Mouse (Mus musculus) T-helper 1 cell (primary cell): ENCODE results near the gene Tspan5.

Experiments used
- in situ Hi-C: fragments of 300-600 bp; cut with MboI, MseI; formaldehyde crosslinking; loops from one replicate; pipeline ENCODE4 v1.15.1; 2025; ENCODE audit warnings: high pct_unique_total_duplicates

Gene Tspan5

GRCm38 (mm10) chr3:138771549-138772333 lies 29.7 kb downstream of the Tspan5 start:
- in situ Hi-C loops: no loop called here

DNA sequence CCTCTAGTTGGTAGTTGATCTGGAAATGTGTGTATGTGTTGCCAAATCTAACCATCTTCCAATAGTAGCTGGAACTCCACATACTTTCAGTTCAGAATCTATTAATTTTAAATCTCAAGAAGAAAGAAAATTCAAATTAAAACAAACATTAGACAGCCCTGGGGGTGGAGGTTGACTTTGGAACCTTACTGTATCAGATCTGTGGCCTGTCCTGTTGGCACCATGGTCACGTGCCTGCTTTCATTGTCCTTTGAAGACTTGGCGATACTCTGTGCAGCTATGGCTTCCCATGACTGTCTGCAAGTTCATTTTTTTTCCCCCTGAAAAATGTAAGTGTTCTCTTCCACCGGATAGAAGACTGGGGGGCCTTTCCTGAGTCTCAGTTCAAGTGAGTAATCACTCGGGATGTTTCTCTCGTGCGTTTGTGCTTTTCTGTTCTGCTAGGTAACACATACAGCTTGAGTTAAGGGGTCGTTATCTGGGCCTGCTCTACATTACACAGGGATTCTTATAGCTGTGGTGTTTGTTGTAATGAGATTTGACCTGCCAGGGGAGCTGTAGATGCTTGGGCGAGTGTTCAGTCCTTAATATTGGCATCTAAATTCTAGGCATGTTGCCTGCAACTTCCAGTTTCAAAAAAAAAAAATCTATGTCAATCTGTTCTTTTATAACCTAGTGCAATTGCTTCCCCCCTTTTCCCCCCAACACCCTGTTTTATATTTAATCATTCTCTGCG lies 32.0 kb downstream of the Tspan5 start:
- in situ Hi-C loops: no loop called here

GRCm38 (mm10) chr3:138774607-138774943 lies 32.6 kb downstream of the Tspan5 start:
- in situ Hi-C loops: no loop called here

GRCm38 (mm10) chr3:138775926-138776715 lies 34.1 kb downstream of the Tspan5 start:
- in situ Hi-C loops: no loop called here

- in situ Hi-C loops: no loop called here
Observed at GRCm38 (mm10) chr3:138781492-138781891, 39.5 kb downstream of the Tspan5 start.

DNA sequence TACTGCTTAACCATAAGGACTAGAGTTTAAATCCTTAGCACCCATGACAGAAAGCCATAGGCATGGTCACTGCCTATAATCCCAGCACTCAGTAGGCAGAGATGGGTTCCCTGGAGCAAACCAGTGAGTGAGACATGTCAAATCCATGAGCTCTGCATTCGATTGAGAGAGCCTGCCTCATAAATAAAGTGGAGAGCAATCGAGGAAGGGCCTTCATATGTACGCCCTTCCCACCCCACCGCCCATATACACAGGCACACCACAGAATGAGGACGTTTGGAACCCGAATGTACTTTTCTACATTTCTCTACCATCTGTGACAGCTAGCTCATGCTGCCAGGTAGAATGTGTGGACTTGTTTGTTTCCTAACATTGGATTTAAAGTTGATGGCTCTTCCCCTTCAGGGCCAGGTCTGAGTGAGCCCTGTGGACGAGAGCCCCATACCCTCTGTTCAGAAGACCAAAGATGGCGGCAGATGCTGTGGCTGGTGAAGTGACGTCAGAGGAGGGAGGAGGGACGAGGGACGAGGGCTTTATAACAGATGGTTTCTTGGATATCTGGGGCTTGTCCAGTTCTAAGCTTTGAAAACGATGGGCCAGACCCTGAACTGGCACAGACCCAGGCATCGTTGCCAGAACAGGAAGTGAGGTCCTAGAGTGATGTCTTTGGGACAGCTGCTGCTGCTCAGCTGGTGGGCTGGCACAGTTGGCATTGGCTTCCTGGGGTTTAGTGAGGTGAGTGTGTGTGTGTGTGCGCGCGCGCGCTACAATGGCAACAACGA lies 42.1 kb downstream of the Tspan5 start:
- in situ Hi-C loops: no loop called here

DNA sequence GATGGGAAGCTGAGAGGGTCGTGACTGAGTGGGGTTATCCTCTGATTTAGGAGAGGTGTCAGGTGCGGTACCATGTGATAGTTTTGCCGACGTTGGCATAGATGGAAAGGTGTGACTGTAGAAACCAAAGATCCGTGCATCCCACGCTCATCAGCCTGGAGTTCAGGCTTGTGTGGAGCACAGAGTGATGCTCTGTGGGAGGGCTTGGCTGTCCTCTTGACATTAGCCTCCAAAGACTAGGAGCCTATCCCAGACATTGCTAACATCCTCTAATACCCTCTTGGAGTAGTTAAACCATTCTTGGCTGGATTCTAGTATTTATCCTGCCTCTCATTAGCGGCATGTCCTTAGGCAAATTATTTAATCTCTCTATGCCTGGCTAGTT lies 42.6 kb downstream of the Tspan5 start:
- in situ Hi-C loops: no loop called here

- in situ Hi-C loops: no loop called here
Observed at GRCm38 (mm10) chr3:138787758-138788488, 45.9 kb downstream of the Tspan5 start.

- in situ Hi-C loops: no loop called here
Observed at GRCm38 (mm10) chr3:138788489-138788850, 46.5 kb downstream of the Tspan5 start.

DNA sequence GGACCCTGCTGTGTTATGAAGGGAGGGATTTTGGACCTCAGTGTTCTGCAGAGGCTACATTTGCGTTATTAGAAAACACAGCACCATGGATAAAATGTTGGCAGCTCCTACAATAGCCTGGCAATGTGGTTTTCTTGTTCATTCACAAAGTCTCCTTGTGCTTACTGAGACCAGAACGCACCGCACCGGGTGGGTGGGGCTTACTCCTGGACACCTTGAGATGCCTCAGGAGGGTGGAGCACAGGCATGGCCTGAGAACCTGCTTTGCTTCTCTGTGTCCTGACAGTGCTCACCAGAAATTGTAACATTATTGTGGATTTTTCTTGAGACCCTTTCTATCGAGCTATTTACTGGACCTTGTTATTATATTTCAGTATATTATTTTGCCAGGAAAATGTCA lies 47.3 kb downstream of the Tspan5 start:
- in situ Hi-C loops: no loop called here

DNA sequence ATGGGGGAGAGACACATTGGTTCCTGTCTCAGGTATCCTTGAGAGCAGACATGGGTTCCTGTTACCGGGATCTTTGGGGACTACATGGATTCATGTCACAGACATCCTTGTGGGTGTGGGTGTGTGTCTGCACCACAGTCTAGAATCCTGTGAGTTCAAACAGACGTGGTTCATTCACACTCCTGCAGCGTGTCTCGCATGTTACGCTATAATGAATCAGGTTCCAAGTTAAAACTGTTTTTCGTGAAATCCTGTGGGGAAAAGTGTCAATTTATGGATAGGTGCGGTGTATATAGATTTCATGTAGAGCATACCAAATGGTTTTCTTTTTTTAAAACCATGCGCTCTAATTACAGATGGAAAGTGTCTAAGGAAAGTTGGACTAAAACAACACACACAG lies 52.5 kb downstream of the Tspan5 start:
- in situ Hi-C loops: no loop called here

- in situ Hi-C loops: no loop called here
Observed at GRCm38 (mm10) chr3:138795951-138796350, 54.0 kb downstream of the Tspan5 start.

- in situ Hi-C loops: no loop called here
Observed at GRCm38 (mm10) chr3:138796583-138796982, 54.6 kb downstream of the Tspan5 start.

GRCm38 (mm10) chr3:138800664-138801411 lies 58.8 kb downstream of the Tspan5 start:
- in situ Hi-C loops: no loop called here

GRCm38 (mm10) chr3:138801661-138802060 lies 59.7 kb downstream of the Tspan5 start:
- in situ Hi-C loops: no loop called here

DNA sequence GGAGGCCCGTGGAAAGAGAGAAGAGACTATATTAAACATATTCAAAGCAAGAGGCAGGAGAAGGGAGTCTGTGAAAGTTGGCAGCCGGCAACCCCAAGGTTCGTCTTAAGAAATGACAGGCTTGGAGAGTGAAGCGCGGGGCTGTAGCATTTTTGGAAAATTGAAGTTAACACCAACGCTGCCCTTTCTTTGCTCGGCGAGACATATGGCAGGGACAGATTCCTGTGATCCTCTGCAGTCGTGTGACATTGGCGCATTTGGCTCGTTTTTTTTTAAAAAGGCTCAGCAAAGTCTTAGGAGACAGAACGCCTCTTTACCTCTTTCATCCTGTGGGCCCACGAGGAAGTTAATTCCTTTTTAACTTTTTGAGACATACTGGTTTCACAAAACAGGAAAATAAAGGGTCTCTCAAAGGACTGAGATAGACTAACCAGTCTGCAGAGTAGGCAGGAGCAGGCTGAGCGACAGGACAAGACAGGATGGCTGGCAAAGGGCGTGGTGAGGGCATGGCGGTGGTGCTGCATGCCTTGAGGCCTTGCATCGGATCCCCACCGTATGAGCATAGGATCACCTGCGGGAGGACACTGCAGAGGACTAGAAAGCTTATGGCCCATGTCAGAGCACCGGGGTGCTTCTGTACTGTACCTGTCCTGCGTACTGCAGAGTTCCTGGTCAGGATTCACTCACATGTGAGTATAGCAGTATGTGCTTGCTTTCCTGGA lies 60.9 kb downstream of the Tspan5 start:
- in situ Hi-C loops: no loop called here

DNA sequence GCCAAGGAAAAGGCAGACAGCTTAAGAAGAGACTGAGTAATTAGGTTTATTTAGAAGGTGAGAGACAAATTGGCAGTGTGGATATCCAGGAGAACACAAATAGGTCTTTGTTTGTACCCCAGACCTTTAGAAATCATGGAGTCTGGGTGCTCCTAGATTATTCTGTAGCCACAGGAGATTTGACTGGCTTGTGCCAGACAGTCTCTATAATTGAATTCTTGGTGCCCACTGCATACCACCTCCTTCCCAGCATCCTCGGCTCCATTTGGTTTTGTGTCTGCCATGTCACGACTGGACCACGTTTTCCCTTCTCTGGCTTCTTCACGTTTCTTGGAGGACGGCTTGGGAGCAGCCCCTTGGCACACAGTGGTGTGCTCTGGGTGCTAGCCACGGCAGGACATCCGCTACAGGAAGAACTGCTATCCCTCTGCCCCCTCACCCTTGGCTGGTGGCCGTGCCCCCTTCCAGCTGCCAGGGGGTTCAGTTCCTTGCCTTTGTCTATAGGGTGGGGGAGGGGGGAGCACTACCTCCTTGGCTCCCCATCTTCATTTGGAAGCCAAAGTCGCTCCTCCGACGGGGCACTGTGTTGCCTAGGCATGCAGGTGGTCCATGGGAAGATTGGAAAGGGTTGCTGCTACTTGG lies 61.6 kb downstream of the Tspan5 start:
- in situ Hi-C loops: no loop called here

- in situ Hi-C loops: no loop called here
Observed at GRCm38 (mm10) chr3:138804104-138805048, 62.4 kb downstream of the Tspan5 start.
